Mouse (Mus musculus): Measurements from ENCODE around the gene Naa35. TPM values are rescaled to one million over a fixed set of nuclear protein-coding genes. Genes with fewer than 3 reads are reported as not detected.

The Naa35 gene
- 3.2 and 9.2 TPM in 2 replicates for polyA plus RNA-seq (2012; ENCODE audit: low replicate concordance)

DNA sequence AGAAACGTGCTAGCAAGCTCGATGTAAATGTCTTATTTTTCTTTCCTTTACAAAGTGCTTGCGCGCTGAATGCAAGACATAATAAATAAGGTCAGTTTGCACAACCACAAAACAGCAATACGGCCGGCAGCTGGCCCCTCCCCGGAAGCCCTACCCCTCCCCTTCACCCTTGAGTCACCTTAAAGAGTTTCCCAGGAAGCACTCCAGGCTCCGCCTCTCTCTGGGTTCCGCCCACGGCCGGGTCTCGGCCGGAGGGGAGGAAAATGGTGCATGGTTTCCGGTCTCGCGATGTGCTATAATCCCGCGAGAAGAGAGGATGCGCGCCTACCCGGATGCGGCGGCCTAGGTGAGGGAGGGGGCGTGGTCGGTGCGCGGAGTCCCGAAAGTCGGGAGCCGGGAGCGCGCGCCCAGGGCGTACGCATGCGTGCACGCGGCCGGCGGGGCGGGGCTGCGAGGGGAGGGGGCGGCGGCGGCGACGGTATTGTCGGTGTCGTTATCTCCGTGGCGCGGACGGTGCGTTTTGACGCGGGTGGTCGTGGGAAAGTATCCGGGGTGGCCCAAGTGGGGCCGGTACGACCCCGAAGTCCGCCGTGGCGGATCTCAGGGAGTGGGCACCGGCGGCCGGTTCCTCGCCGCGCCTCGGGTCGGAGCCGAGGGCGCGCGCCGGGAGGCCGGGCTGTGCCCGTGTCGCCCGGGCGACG, at the start of gene Naa35, which contains the start of gene Agtpbp1:
Gene Naa35, plus strand, starts transcription at position 313 of the 701 bp plus-strand sequence.
Gene Agtpbp1, minus strand, starts transcription at position 281 of the 701 bp plus-strand sequence.

DNA sequence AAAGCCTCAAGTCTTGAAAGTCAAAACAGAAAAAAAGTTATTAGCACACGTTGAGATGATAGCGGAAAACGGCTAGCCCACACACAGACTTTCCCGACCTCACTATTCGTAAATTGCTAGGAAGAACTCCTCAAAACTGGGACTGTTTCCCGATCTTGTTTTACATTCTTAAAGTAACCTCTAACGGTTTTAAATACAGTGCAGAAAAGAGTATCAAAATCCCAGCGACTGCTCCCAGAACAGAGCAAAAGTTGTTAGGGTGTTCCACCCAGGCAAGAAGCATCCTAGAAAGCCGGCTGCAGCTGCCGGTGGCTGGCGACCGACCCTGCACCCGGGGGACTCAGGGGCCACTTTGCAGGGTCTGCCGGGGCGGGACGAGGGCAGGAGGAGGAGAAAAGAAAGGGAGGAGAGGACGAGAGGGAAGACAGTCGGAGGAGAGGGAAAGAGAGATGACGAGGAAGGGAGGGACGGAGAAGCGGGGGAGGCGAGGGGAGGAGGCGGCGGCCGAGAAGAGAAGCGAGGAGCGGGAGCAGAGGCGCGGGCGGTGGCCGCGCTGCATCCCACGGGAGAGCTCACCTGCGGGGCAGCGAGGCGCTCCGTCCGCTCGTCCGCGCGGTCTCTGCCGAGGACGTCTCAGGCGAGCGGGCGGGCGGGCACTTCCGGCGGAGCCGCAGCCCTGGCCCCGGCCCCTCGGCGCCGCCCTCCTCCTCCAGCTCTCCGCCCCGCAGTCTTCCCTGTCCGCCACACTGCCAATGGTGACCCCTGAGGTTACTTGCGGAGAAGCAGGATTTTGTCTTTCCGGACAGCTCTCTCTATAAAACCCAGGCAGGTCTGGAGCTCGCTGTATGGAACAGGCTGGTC, 90.3 kb downstream of the Naa35 start, which contains the start of gene Golm1:
Gene Golm1, minus strand, starts transcription at position 661 of the 861 bp plus-strand sequence.

Other genes starting within 250 kb of the Naa35 start
- 3.4 and 4.0 TPM in 2 replicates for gene Agtpbp1, start within 50 bp of the Naa35 start, polyA plus RNA-seq (2012; ENCODE audit: low replicate concordance)
- gene Golm1, start 90.6 kb downstream of the Naa35 start, polyA plus RNA-seq (2012; ENCODE audit: low replicate concordance): 7.7 and 10.0 TPM in 2 replicates
- not detected in 2 replicates for gene 4921517D22Rik, start 108.8 kb downstream of the Naa35 start, polyA plus RNA-seq (2012; ENCODE audit: low replicate concordance)
- not detected in 2 replicates for gene Spata31d1a, start 125.1 kb downstream of the Naa35 start, polyA plus RNA-seq (2012; ENCODE audit: low replicate concordance)
- gene Spata31d1b, start 127.0 kb downstream of the Naa35 start, polyA plus RNA-seq (2012; ENCODE audit: low replicate concordance): not detected in 2 replicates
- gene Spata31d1d, start 146.5 kb downstream of the Naa35 start, polyA plus RNA-seq (2012; ENCODE audit: low replicate concordance): 0.10 and 0.11 TPM in 2 replicates
- gene 1700014D04Rik, start 161.5 kb downstream of the Naa35 start, polyA plus RNA-seq (2012; ENCODE audit: low replicate concordance): 0.05 TPM in 1 of 2 replicates, not detected in the other
- gene Isca1, start 184.6 kb downstream of the Naa35 start, polyA plus RNA-seq (2012; ENCODE audit: low replicate concordance): 122 and 135 TPM in 2 replicates
- 11.8 TPM in 1 of 2 replicates, not detected in the other for gene Gm49354, start 197.0 kb downstream of the Naa35 start, polyA plus RNA-seq (2012; ENCODE audit: low replicate concordance)
- gene Tut7, start 237.9 kb downstream of the Naa35 start, polyA plus RNA-seq (2012; ENCODE audit: low replicate concordance): 37.5 and 56.9 TPM in 2 replicates

Data from leukemia stem cell, adult 10-12 weeks (primary cell).